Mouse (Mus musculus) forebrain, postnatal 0 days (tissue): ENCODE results near the gene C2cd4b. TPM values are rescaled to one million over a fixed set of nuclear protein-coding genes. Genes with fewer than 3 reads are reported as not detected.

Source experiments
- ATAC-seq: fragments of 200-750 bp; cut with Nextera tagmentation; 2 replicates; pipeline ENCODE4 v1.8.0; 2017; ENCODE audit warnings: mild to moderate bottlenecking, moderate library complexity
- DNase-seq: peaks from one replicate; pipeline ENCODE4 v3.0.0-alpha.2; 2015
- H3K27ac ChIP-seq: fragments of 300-500 bp; sonication (generic); 2 replicates; pipeline ENCODE4 v1.5.1; 2014; ENCODE audit warnings: low read depth, mild to moderate bottlenecking, antibody characterized with exemption, low read length, moderate library complexity, mixed read lengths
- H3K27me3 ChIP-seq: fragments of 300-500 bp; sonication (generic); 2 replicates; pipeline ENCODE4 v1.6.1; 2014; ENCODE audit warnings: mild to moderate bottlenecking, low read length, mixed read lengths; ENCODE audit not compliant: insufficient read depth
- H3K36me3 ChIP-seq: fragments of 300-500 bp; sonication (generic); 2 replicates; pipeline ENCODE4 v1.6.1; 2014; ENCODE audit warnings: mild to moderate bottlenecking, moderate library complexity; ENCODE audit not compliant: insufficient read depth
- H3K4me1 ChIP-seq: fragments of 300-500 bp; sonication (generic); 2 replicates; pipeline ENCODE4 v1.6.1; 2014; ENCODE audit warnings: antibody characterized with exemption; ENCODE audit not compliant: insufficient read depth
- H3K4me2 ChIP-seq: fragments of 300-500 bp; sonication (generic); 2 replicates; pipeline ENCODE4 v1.6.1; 2014; ENCODE audit warnings: low read depth, mild to moderate bottlenecking, moderate library complexity
- H3K4me3 ChIP-seq: fragments of 300-500 bp; sonication (generic); 2 replicates; pipeline ENCODE4 v1.5.1; 2014; ENCODE audit warnings: low read depth, low read length, mixed read lengths
- H3K9ac ChIP-seq: fragments of 300-500 bp; sonication (generic); 2 replicates; pipeline ENCODE4 v1.6.1; 2014; ENCODE audit warnings: mild to moderate bottlenecking
- H3K9me3 ChIP-seq: fragments of 300-500 bp; sonication (generic); 2 replicates; pipeline ENCODE4 v1.6.1; 2016; ENCODE audit warnings: low read length
- CTCF ChIP-seq: sonication (generic); IDR thresholded peaks from 2 replicates; pipeline ENCODE4 v1.5.1; 2016; ENCODE audit warnings: antibody characterized with exemption, control low read depth, low read depth
- WGBS: fragments of 180-500 bp; shearing (Covaris S2); extraction: QIAGEN DNeasy Blood & Tissue Kit; methylation state at CpG from one replicate; pipeline ENCODE4 v1.1.7; 2014; 5-methylcytosine and 5-hydroxymethylcytosine counted together
- polyA plus RNA-seq: library from polyadenylated mRNA; unstranded; fragments of >200 nt; fragmentation: Nextera tagmentation; extraction: Ambion mirVana; gene quantifications from 2 replicates; pipeline ENCODE4 v1.2.1, GENCODE M21; 2015
- total RNA-seq: library from RNA; depleted of rRNA; stranded (reverse); fragments of >200 nt; gene quantifications from 2 replicates; pipeline ENCODE4 v1.2.3, GENCODE M21; 2014; rRNA removed

Gene C2cd4b
- total RNA-seq (0.92 and 1.00 TPM in 2 replicates), polyA plus RNA-seq (2.4 and 3.0 TPM in 2 replicates)

- Histone ChIP-seq H3K4me3 (peak within 1 kb of the TSS; percentile 64), H3K4me1 (no peaks in the 10 kb centered on the region), H3K36me3 (no peaks in the 10 kb centered on the region), H3K9ac (peak within 1 kb of the TSS; percentile 71), H3K9me3 (no peaks in the 10 kb centered on the region), H3K4me2 (peak within 1 kb of the TSS; percentile 83), H3K27ac (peak within 1 kb of the TSS; percentile 67), H3K27me3 (peaks cover 5% of the 10 kb centered on the region)
- no peak for TF ChIP-seq CTCF
- peak; percentile 37 for ATAC-seq
- under 1% methylated on average over 49 of the region's 49 CpGs for WGBS
- peak; percentile 31 for DNase-seq
Measured at GRCm38 (mm10) chr9:67759163-67759955, at the start of gene C2cd4b. Gene C2cd4b (plus strand): TSS chr9:67759437.

- Histone ChIP-seq H3K4me3 (no peak overlapping the region), H3K9ac (no peak overlapping the region), H3K27ac (no peak overlapping the region), H3K27me3 (no peaks in the 10 kb centered on the region), H3K36me3 (no peaks in the 10 kb centered on the region), H3K9me3 (no peaks in the 10 kb centered on the region), H3K4me2 (no peak overlapping the region), H3K4me1 (no peaks in the 10 kb centered on the region)
- peak; percentile 86 for TF ChIP-seq CTCF
- DNase-seq, result peak; percentile 80
- ATAC-seq, result no peak
- 34% methylated on average over 15 of the region's 15 CpGs for WGBS
Measured at GRCm38 (mm10) chr9:67711051-67711877, 48.0 kb upstream of the C2cd4b start.

DNA sequence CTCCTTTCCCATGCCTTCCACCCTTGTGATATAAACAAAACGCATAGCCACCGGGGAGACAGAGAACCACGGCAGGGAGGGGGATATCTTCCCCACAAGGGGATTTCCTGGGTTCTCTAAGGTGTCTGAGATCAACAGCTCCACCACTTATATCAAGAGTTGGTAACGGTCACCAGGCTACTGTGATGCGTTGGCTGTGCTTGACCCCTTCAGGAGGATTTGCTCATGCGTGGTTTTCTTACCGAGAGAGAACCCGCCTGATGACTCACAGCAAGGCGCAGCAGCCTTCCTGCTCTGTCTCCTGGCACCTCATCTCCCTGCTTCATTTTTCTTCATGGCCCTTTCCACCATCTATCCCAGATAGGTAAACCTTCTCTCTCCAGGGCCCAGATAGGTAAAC is 47.1 kb upstream of the C2cd4b start:
- no peak overlapping the region for H3K9ac ChIP-seq
- H3K9me3 ChIP-seq, result no peaks in the 10 kb centered on the region
- WGBS, result 84% methylated on average over 9 of the region's 9 CpGs
- no peaks in the 10 kb centered on the region for H3K4me1 ChIP-seq
- no peak for TF ChIP-seq CTCF
- H3K27ac ChIP-seq, result no peak overlapping the region
- no peak for ATAC-seq
- H3K27me3 ChIP-seq, result no peaks in the 10 kb centered on the region
- no peak for DNase-seq
- H3K4me2 ChIP-seq, result no peak overlapping the region
- no peak overlapping the region for H3K4me3 ChIP-seq
- no peaks in the 10 kb centered on the region for H3K36me3 ChIP-seq

GRCm38 (mm10) chr9:67717081-67717480 is 42.2 kb upstream of the C2cd4b start:
- ATAC-seq (no peak), DNase-seq (no peak)
- Histone ChIP-seq H3K27ac (no peak overlapping the region), H3K36me3 (no peaks in the 10 kb centered on the region), H3K9ac (no peak overlapping the region), H3K4me2 (no peak overlapping the region), H3K27me3 (no peaks in the 10 kb centered on the region), H3K9me3 (no peaks in the 10 kb centered on the region), H3K4me3 (no peak overlapping the region), H3K4me1 (no peaks in the 10 kb centered on the region)
- no peak for TF ChIP-seq CTCF
- 90% methylated on average over 3 of the region's 3 CpGs for WGBS

GRCm38 (mm10) chr9:67718596-67718995 is 40.6 kb upstream of the C2cd4b start:
- Histone ChIP-seq H3K36me3 (no peaks in the 10 kb centered on the region), H3K4me3 (no peak overlapping the region), H3K4me1 (no peaks in the 10 kb centered on the region), H3K9me3 (no peaks in the 10 kb centered on the region), H3K27ac (no peak overlapping the region), H3K4me2 (no peak overlapping the region), H3K9ac (no peak overlapping the region), H3K27me3 (no peaks in the 10 kb centered on the region)
- no peak for TF ChIP-seq CTCF
- ATAC-seq, result no peak
- DNase-seq, result no peak
- WGBS, result 4% methylated on average over 3 of the region's 3 CpGs

GRCm38 (mm10) chr9:67720150-67720549 is 39.1 kb upstream of the C2cd4b start:
- no peak for DNase-seq
- WGBS, result 66% methylated on average over 3 of the region's 3 CpGs
- TF ChIP-seq CTCF, result no peak
- no peak overlapping the region for H3K27ac ChIP-seq
- H3K4me2 ChIP-seq, result no peak overlapping the region
- no peak overlapping the region for H3K9ac ChIP-seq
- no peak for ATAC-seq
- H3K4me3 ChIP-seq, result no peak overlapping the region
- H3K4me1 ChIP-seq, result no peaks in the 10 kb centered on the region
- H3K36me3 ChIP-seq, result no peaks in the 10 kb centered on the region
- H3K27me3 ChIP-seq, result no peaks in the 10 kb centered on the region
- H3K9me3 ChIP-seq, result no peaks in the 10 kb centered on the region

DNA sequence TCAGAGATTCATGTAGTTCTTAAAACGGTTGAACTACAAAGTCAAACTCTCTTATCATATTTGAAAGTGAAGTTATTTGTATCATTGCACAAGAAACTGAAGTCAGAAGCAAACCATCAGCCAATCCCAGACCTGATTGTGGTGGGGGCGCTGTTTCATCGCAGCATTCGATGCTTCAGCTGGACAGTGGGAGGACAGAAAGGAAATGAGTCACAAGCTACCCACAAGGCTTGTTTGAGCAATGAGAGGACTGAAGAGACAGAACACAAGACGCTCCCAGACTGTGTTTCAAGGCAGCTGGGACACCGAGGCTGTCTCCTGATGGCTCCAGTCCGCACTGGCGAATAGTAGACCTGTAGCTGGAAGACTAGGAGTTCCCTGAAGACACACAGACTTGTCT is 36.9 kb upstream of the C2cd4b start:
- H3K4me1 ChIP-seq, result no peaks in the 10 kb centered on the region
- no peak overlapping the region for H3K4me2 ChIP-seq
- 91% methylated on average over 8 of the region's 8 CpGs for WGBS
- ATAC-seq (no peak), DNase-seq (no peak)
- H3K9ac ChIP-seq, result no peak overlapping the region
- no peaks in the 10 kb centered on the region for H3K36me3 ChIP-seq
- H3K27ac ChIP-seq, result no peak overlapping the region
- no peak for TF ChIP-seq CTCF
- no peaks in the 10 kb centered on the region for H3K27me3 ChIP-seq
- H3K4me3 ChIP-seq, result no peak overlapping the region
- no peaks in the 10 kb centered on the region for H3K9me3 ChIP-seq
